22 mouse cellular contexts compared by ENCODE assay signal in the genomic region with DNA sequence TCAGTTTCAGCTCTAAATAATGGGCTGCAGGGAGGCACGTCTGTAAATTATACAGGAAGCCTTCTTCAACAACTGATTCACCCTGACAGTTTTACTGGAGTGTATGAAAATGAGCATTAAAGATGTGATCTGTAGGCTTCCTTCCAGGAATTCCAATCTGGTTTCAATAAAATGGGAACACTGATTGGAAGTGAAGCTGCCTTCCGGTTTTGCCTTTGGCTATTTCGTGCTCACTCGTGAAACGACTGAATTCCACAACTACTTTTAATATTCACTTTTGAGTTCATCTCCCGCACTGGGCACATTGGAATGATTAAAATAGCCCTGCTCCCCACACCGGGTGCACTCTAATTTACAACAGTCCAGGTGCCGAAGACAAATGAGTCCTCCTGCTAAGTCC.
DNase-seq lines count a peak whose midpoint lies in the region; ATAC-seq lines count a peak whose summit lies in the region.
"Had no signal": no experiment of that assay in that cellular context is flagged by ENCODE, and none has a peak within 500 bp of the region (broad histone marks: within the 10 kb centered on the region; RNA-seq: fewer than 3 reads in every experiment).

No protein-coding gene starts in this region.

- 23% methylated on average over 8 of the region's 8 CpGs for WGBS in embryonic facial prominence, embryonic 12.5 days
- 16% methylated on average over 8 of the region's 8 CpGs for WGBS in limb, embryonic 11.5 days

- no peaks in the 10 kb centered on the region for H3K36me3 ChIP-seq in embryonic facial prominence, embryonic 12.5 days
- no peaks in the 10 kb centered on the region for H3K36me3 ChIP-seq in limb, embryonic 11.5 days (ENCODE audit: control insufficient read depth, insufficient read depth, low read length)
- H3K36me3 ChIP-seq: heart, embryonic 10.5 days; hindbrain, embryonic 12.5 days; neural tube, embryonic 15.5 days had no signal

- peak; percentile 50 for DNase-seq in retina, postnatal 1 day
- DNase-seq in retina, embryonic 14.5 days (ENCODE audit: low spot score): no peak
- DNase-seq in limb, embryonic 11.5 days (ENCODE audit: low spot score): peak; percentile 70
- DNase-seq in urinary bladder, postnatal 36 days (ENCODE audit: low spot score in 2 of 2): no peak
- DNase-seq in frontal cortex, postnatal 10 days (ENCODE audit: low spot score in 2 of 2): no peak
- DNase-seq in testis, postnatal 10 days (ENCODE audit: low spot score): no peak
- DNase-seq: adrenal gland, adult 2 months; cerebellum, adult 8-10 months; forebrain, postnatal 0 days; kidney, adult 8-10 months; kidney, postnatal 36 days; layer of hippocampus, adult 9-11 months; lung, adult 18-20 months; lung, postnatal 14 days; thymus, postnatal 25 days had no signal

- peak; percentile 60; the same call in 1 of the 2 replicates for ATAC-seq in embryonic facial prominence, embryonic 12.5 days (ENCODE audit: insufficient number of reproducible peaks, insufficient read depth, low FRiP score, low TSS enrichment)
- ATAC-seq in limb, embryonic 11.5 days (ENCODE audit: insufficient number of reproducible peaks, low FRiP score, low TSS enrichment, low read depth): peak; percentile 58
- ATAC-seq: forebrain, postnatal 0 days; midbrain, embryonic 16.5 days had no signal

- no peak overlapping the region for H3K4me3 ChIP-seq in embryonic facial prominence, embryonic 12.5 days
- H3K4me3 ChIP-seq in limb, embryonic 11.5 days (ENCODE audit: low read depth, low read length): no peak overlapping the region
- H3K4me3 ChIP-seq: heart, embryonic 10.5 days; hindbrain, embryonic 12.5 days; megakaryocyte, embryonic 14.5 days; neural tube, embryonic 15.5 days had no signal

- no peaks in the 10 kb centered on the region; the same call in 1 of the 2 replicates for H3K27me3 ChIP-seq in embryonic facial prominence, embryonic 12.5 days
- H3K27me3 ChIP-seq in limb, embryonic 11.5 days (ENCODE audit: control insufficient read depth, insufficient read depth, low read length): no peaks in the 10 kb centered on the region
- H3K27me3 ChIP-seq: hindbrain, embryonic 12.5 days; neural tube, embryonic 15.5 days had no signal

- no peaks in the 10 kb centered on the region for H3K9me3 ChIP-seq in embryonic facial prominence, embryonic 12.5 days
- no peaks in the 10 kb centered on the region for H3K9me3 ChIP-seq in limb, embryonic 11.5 days (ENCODE audit: control insufficient read depth, low read length)
- H3K9me3 ChIP-seq: heart, embryonic 10.5 days; hindbrain, embryonic 12.5 days; megakaryocyte, embryonic 14.5 days; neural tube, embryonic 15.5 days had no signal

- peak overlapping the region; percentile 78 for H3K27ac ChIP-seq in embryonic facial prominence, embryonic 12.5 days
- H3K27ac ChIP-seq in limb, embryonic 11.5 days (replicated peaks; ENCODE audit: low read depth, low read length): no peak overlapping the region; the same call in 1 of the 2 replicates
- H3K27ac ChIP-seq: heart, embryonic 10.5 days; hindbrain, embryonic 12.5 days; neural tube, embryonic 15.5 days had no signal

- no peak overlapping the region for H3K9ac ChIP-seq in embryonic facial prominence, embryonic 12.5 days
- no peak overlapping the region for H3K9ac ChIP-seq in limb, embryonic 11.5 days (ENCODE audit: low read length)
- H3K9ac ChIP-seq: forebrain, postnatal 0 days; hindbrain, embryonic 12.5 days; neural tube, embryonic 15.5 days had no signal

- peaks cover 39% of the 10 kb centered on the region for H3K4me1 ChIP-seq in embryonic facial prominence, embryonic 12.5 days
- peaks cover 17% of the 10 kb centered on the region for H3K4me1 ChIP-seq in limb, embryonic 11.5 days (ENCODE audit: control insufficient read depth, insufficient read depth, low read length)
- H3K4me1 ChIP-seq: megakaryocyte, embryonic 14.5 days had no signal

- H3K4me2 ChIP-seq in embryonic facial prominence, embryonic 12.5 days (replicated peaks): peak overlapping the region; percentile 12; the same call in 1 of the 2 replicates
- H3K4me2 ChIP-seq in limb, embryonic 11.5 days (ENCODE audit: low read depth, severe bottlenecking): no peak overlapping the region
- H3K4me2 ChIP-seq: hindbrain, embryonic 12.5 days; liver, embryonic 11.5 days; neural tube, embryonic 15.5 days had no signal

Comparison
In these comparisons a context has a peak if more than half of its experiments do, and no peak if none do; other contexts are left out.
1. DNase-seq: peak in retina, postnatal 1 day (single experiment) and limb, embryonic 11.5 days (single experiment); none in retina, embryonic 14.5 days (single experiment), urinary bladder, postnatal 36 days (0 of 2), frontal cortex, postnatal 10 days (0 of 2) and testis, postnatal 10 days (single experiment).